Mouse (Mus musculus): Measurements from ENCODE around the gene Ipo11.

Gene Ipo11

GRCm38 (mm10) chr13:106904637-106905036, 32.1 kb downstream of the Ipo11 start:
- DNase-seq (ENCODE audit: low spot score in 2 of 2): no peak

GRCm38 (mm10) chr13:106894284-106894683, 42.5 kb downstream of the Ipo11 start:
- peak in 1 of 2 experiments; percentile 17 for DNase-seq (ENCODE audit: low spot score in 2 of 2)

- no peak for DNase-seq (ENCODE audit: low spot score in 2 of 2)
These were observed 43.1 kb downstream of the Ipo11 start for GRCm38 (mm10) chr13:106893701-106894100.

- no peak for DNase-seq (ENCODE audit: low spot score in 2 of 2)
These were observed 43.6 kb downstream of the Ipo11 start for GRCm38 (mm10) chr13:106893196-106893595.

- no peak for DNase-seq (ENCODE audit: low spot score in 2 of 2)
These were observed 49.4 kb downstream of the Ipo11 start for GRCm38 (mm10) chr13:106887364-106887763.

GRCm38 (mm10) chr13:106884249-106884648, 52.5 kb downstream of the Ipo11 start:
- DNase-seq (ENCODE audit: low spot score in 2 of 2): no peak

- no peak for DNase-seq (ENCODE audit: low spot score in 2 of 2)
These were observed 60.5 kb downstream of the Ipo11 start for GRCm38 (mm10) chr13:106876278-106876677.

GRCm38 (mm10) chr13:106865547-106865946, 71.2 kb downstream of the Ipo11 start:
- no peak for DNase-seq (ENCODE audit: low spot score in 2 of 2)

- DNase-seq (ENCODE audit: low spot score in 2 of 2): no peak
These were observed 78.0 kb downstream of the Ipo11 start for GRCm38 (mm10) chr13:106858779-106859178.

- DNase-seq (ENCODE audit: low spot score in 2 of 2): no peak
These were observed 80.2 kb downstream of the Ipo11 start for GRCm38 (mm10) chr13:106856556-106856955.

- DNase-seq (ENCODE audit: low spot score in 2 of 2): no peak
These were observed 89.2 kb downstream of the Ipo11 start for GRCm38 (mm10) chr13:106847534-106847933.

- no peak for DNase-seq (ENCODE audit: low spot score in 2 of 2)
These were observed 91.8 kb downstream of the Ipo11 start for GRCm38 (mm10) chr13:106844928-106845327.

GRCm38 (mm10) chr13:106842542-106842941, 94.2 kb downstream of the Ipo11 start:
- no peak for DNase-seq (ENCODE audit: low spot score in 2 of 2)

- DNase-seq (ENCODE audit: low spot score in 2 of 2): no peak
These were observed 98.0 kb downstream of the Ipo11 start for GRCm38 (mm10) chr13:106838778-106839177.

GRCm38 (mm10) chr13:106836527-106836879, 100.3 kb downstream of the Ipo11 start:
- no peak for DNase-seq (ENCODE audit: low spot score in 2 of 2)

GRCm38 (mm10) chr13:106835844-106836526, 100.8 kb downstream of the Ipo11 start:
- DNase-seq (ENCODE audit: low spot score in 2 of 2): peak; percentile 59 to 73

- DNase-seq (ENCODE audit: low spot score in 2 of 2): no peak
These were observed 106.7 kb downstream of the Ipo11 start for GRCm38 (mm10) chr13:106830029-106830428.

- DNase-seq (ENCODE audit: low spot score in 2 of 2): no peak
These were observed 107.3 kb downstream of the Ipo11 start for GRCm38 (mm10) chr13:106829327-106829997.

GRCm38 (mm10) chr13:106825618-106826017, 111.1 kb downstream of the Ipo11 start:
- no peak for DNase-seq (ENCODE audit: low spot score in 2 of 2)

GRCm38 (mm10) chr13:106823875-106824191, 112.9 kb downstream of the Ipo11 start:
- DNase-seq (ENCODE audit: low spot score in 2 of 2): no peak

- no peak for DNase-seq (ENCODE audit: low spot score in 2 of 2)
These were observed 113.5 kb downstream of the Ipo11 start for GRCm38 (mm10) chr13:106823121-106823874.

- no peak for DNase-seq (ENCODE audit: low spot score in 2 of 2)
These were observed 116.6 kb downstream of the Ipo11 start for GRCm38 (mm10) chr13:106820149-106820548.

GRCm38 (mm10) chr13:106819749-106820148, 117.0 kb downstream of the Ipo11 start:
- no peak for DNase-seq (ENCODE audit: low spot score in 2 of 2)

All from natural killer cell, adult 2 months (primary cell).